Mouse (Mus musculus) liver, adult 2 months (tissue): ENCODE results near the gene Atn1. TPM values are rescaled to one million over a fixed set of nuclear protein-coding genes. Genes with fewer than 3 reads are reported as not detected.
"Not testable (repeated sequence)": the region's sequence is repeated elsewhere in the genome, so short reads cannot be mapped to it uniquely, and the experiment has no call there.

ENCODE experiments used
- DNase-seq: peaks from one replicate; pipeline ENCODE4 v3.0.0-alpha.2; 2011; ENCODE audit warnings: low read depth, low spot score; ENCODE audit errors: extremely low read depth
- H3K27ac ChIP-seq: fragments of 200-500 bp; replicated peaks from 2 replicates; pipeline ENCODE4 v1.5.1; 2012; ENCODE audit warnings: low read depth, mild to moderate bottlenecking, control low read depth, inconsistent platforms, low read length; ENCODE audit not compliant: insufficient read depth
- H3K27me3 ChIP-seq: fragments of 200-500 bp; 2 replicates; pipeline ENCODE4 v1.6.1; 2012; ENCODE audit warnings: mild to moderate bottlenecking, moderate library complexity, low read length, inconsistent platforms; ENCODE audit not compliant: control insufficient read depth, insufficient read depth
- H3K36me3 ChIP-seq: fragments of 200-500 bp; 2 replicates; pipeline ENCODE4 v1.6.1; 2012; ENCODE audit warnings: low read length, inconsistent platforms; ENCODE audit not compliant: control insufficient read depth, insufficient read depth
- H3K4me1 ChIP-seq: fragments of 200-500 bp; 2 replicates; pipeline ENCODE4 v1.6.1; 2011; ENCODE audit warnings: low read length; ENCODE audit not compliant: control insufficient read depth, insufficient read depth
- H3K4me3 ChIP-seq: fragments of 200-500 bp; 2 replicates; pipeline ENCODE4 v1.5.1; 2011; ENCODE audit warnings: low read depth, mild to moderate bottlenecking, control low read depth, low read length, moderate library complexity; ENCODE audit not compliant: insufficient read depth
- H3K79me2 ChIP-seq: fragments of 200-500 bp; 2 replicates; pipeline ENCODE4 v1.6.1; 2012; ENCODE audit warnings: inconsistent platforms, mild to moderate bottlenecking, low read length, moderate library complexity; ENCODE audit not compliant: control insufficient read depth, insufficient read depth
- H3K9ac ChIP-seq: fragments of 200-500 bp; 2 replicates; pipeline ENCODE4 v1.6.1; 2012; ENCODE audit warnings: low read depth, mild to moderate bottlenecking, control low read depth, inconsistent platforms, low read length
- CTCF ChIP-seq: fragments of 200-500 bp; IDR thresholded peaks from 2 replicates; pipeline ENCODE4 v1.5.1; 2011; ENCODE audit warnings: low read depth, low read length, control low read depth
- POLR2A ChIP-seq: fragments of 200-500 bp; IDR thresholded peaks from 2 replicates; pipeline ENCODE4 v1.6.1; 2011; ENCODE audit warnings: low read length, control low read depth; ENCODE audit not compliant: insufficient read depth; ENCODE audit errors: extremely low read depth
- WGBS: fragments of 180-500 bp; shearing (Covaris S2); methylation state at CpG from one replicate; pipeline ENCODE4 v1.1.7; 2018; 5-methylcytosine and 5-hydroxymethylcytosine counted together
- polyA plus RNA-seq: library from polyadenylated mRNA; depleted of rRNA; stranded (reverse); fragments of >200 nt; gene quantifications from 2 replicates; pipeline ENCODE4 v1.2.3, GENCODE M21; 2012; rRNA removed
- total RNA-seq: library from RNA; depleted of rRNA; stranded (reverse); fragments of >200 nt; gene quantifications from 2 replicates; pipeline ENCODE4 v1.2.3, GENCODE M21; 2014; rRNA removed

The Atn1 gene
- total RNA-seq, result 1.4 and 1.5 TPM in 2 replicates
- 9.6 and 10.9 TPM in 2 replicates for polyA plus RNA-seq

DNA sequence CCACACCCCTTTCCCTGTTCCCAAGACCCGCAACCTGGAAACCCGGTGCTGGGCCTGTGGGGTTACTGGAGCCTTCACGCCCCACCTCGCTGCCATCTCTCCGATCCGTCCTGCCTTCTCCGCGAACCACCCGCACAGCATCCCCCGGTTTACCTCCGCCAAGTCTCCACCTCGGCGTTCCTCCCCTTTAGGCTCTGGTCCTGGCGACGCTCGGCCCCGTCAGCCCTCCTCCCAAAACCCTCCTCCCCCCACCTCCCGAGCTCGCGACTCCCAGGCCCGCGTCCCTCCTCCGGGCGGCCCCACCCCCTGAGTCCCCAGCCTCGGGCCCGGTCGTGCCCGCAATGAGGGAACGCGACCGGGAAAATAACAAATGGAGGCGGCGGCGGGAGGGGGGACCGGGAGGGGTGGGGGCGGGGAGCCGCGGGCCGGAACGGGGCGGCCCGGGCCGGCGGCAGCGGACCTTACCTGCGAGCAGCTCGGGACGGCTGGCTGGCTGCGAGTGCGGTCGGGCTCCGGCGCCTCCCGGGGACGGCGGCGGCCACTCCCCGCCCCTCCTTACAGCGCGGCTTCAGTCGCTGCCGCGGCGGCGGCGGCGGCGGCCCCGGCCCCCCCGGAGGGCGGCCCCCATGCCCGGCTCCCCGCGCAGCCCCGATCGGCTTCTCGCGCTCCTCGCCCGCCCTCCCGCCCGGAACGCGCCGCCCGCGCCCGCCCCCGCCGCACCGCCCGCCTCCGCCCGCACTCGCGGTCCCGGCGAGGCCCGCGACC, at the start of gene Atn1, which contains the start of gene Gm45234:
Atn1 (minus strand) TSS at position 694 of the 765 bp plus-strand sequence.
Gm45234 (minus strand) TSS at position 191 of the 765 bp plus-strand sequence.
- peak within 1 kb of the TSS; percentile 76 for H3K27ac ChIP-seq

DNA sequence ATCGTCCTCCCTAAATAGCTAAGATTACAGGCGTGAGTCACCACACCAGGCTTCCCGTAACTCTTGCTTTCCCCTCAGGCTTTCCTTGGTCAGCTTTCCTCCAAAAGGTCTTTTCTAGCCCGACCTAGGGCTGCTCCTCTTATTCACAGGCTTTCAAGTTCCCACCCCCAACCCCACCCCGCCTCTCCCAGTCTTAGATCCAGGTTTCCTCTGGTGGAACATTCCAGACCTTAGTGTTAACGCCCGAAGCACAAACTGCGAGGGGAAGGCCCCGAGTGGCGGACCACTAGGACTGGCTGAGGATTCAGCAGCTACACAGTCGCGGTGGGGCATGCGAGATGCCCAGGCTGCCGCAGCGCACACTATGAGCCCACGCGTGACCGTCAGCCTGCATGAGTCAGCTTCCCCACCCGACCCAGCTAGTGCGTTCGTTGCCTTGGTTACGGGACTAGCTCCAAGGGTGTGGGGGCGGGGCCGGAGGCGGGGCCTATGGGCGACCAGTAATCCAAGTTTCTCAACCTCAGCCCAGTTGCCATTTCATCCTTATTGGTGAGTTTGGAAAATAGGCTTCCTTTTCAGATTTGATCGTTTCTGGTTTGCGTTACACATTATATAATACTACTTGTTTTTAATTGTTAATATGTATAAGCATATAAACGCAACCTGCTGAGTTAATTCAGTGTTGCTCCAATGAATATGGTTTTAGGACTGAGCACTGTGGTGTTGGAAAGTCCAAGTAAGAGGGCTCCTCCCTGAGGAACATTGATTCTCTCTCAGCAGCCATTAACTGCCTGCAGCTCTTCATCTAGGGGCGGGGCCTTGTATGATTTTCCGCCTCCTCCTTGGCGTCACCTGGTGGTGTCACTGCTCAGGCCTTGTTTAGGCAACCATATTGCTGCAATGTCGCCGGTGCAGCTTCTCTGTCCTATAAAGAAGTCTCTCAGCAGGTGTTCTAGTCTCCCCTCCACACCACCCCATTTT, 49.3 kb upstream of the Atn1 start:
- Histone ChIP-seq H3K4me3 (peak overlapping the region; percentile 60), H3K27me3 (no peaks in the 10 kb centered on the region), H3K27ac (peak overlapping the region; percentile 88), H3K36me3 (no peaks in the 10 kb centered on the region), H3K9ac (peak overlapping the region; percentile 59), H3K79me2 (no peaks in the 10 kb centered on the region), H3K4me1 (peaks cover 17% of the 10 kb centered on the region)
- DNase-seq, result peak; percentile 93
- 4% methylated on average over 34 of the region's 34 CpGs for WGBS
- 0 out of 2 replicates have a peak, but pooled peaks have one; percentile 49 for TF ChIP-seq POLR2A
- TF ChIP-seq CTCF, result peak; percentile 38; the same call in 1 of the 2 replicates

More for the DNA sequence above, at the start of gene Atn1, which contains the start of gene Gm45234:
- Histone ChIP-seq H3K79me2 (peaks cover 36% of the 10 kb centered on the region), H3K9ac (peak within 1 kb of the TSS; percentile 100), H3K36me3 (peaks cover 2% of the 10 kb centered on the region; the same call in 1 of the 2 replicates), H3K27me3 (no peaks in the 10 kb centered on the region), H3K4me1 (peaks cover 38% of the 10 kb centered on the region), H3K4me3 (peak within 1 kb of the TSS; percentile 71)
- peak; percentile 61 for DNase-seq
- WGBS, result 3% methylated on average over 71 of the region's 100 CpGs
- TF ChIP-seq CTCF (no peak), POLR2A (no peak)

DNA sequence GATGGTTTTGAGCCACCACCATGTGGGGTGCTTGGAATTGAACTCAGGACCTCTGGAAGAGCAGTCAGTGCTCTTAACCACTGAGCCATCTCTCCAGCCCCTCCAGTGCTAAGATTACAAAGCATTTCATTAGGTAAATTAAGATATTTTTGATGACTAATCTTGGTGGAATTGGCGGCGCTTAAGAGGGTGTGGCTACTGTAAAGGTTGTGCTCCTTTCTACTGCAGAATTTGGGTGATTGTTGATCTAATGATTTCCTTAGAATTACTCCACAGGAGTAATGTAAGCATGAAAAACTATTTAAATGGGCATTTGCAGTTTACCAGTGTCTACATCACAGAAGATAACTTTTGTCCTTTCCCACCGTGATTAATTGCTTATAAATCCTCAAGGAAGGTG, 48.0 kb upstream of the Atn1 start:
- Histone ChIP-seq H3K36me3 (no peaks in the 10 kb centered on the region), H3K79me2 (no peaks in the 10 kb centered on the region), H3K4me1 (peaks cover 11% of the 10 kb centered on the region), H3K27ac (no peak overlapping the region), H3K4me3 (no peak overlapping the region), H3K27me3 (no peaks in the 10 kb centered on the region), H3K9ac (no peak overlapping the region)
- DNase-seq, result no peak
- TF ChIP-seq CTCF (no peak), POLR2A (no peak)
- WGBS, result 88% methylated on average over 3 of the region's 3 CpGs

DNA sequence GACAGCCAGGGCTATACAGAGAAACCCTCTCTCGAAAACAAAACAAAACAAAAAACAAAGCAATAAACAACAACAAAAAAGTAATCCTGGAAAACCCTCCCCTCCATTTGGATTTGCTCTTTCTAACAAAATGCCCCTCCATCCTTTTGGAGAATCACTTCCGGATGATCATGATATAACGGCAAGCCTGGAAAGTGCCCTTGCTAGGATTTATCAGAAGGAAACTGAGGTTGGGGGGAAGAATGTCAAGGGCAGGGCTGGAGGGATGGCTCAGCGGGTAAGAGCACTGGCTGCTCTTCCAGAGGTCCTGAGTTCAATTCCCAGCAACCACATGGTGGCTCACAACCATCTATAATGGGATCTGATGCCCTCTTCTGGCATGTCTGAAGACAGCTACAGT, 47.4 kb upstream of the Atn1 start:
- WGBS, result 98% methylated on average over 4 of the region's 4 CpGs
- not testable (repeated sequence) for H3K27ac ChIP-seq, DNase-seq, H3K36me3 ChIP-seq, H3K9ac ChIP-seq, H3K79me2 ChIP-seq, H3K27me3 ChIP-seq, H3K4me3 ChIP-seq
- H3K4me1 ChIP-seq, result peaks cover 11% of the 10 kb centered on the region

DNA sequence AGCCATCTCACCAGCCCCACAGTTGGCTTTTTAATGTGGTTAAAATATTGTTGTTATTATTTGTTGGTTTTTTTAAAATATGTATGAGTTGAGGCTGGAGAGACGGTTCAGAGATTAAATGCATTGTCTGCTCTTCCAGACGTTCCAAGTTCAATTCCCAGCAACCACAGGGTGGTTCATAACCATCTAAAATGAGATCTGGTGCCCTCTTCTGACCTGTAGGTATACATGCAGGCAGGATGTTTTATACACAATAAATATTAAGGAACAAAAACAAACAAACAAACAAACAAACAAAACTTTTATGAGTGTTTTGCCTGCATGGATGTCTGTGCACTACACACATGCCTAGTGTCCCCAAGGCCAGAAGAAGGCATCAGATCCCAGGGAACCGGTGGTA, 46.7 kb upstream of the Atn1 start:
- no peaks in the 10 kb centered on the region for H3K27me3 ChIP-seq
- DNase-seq, result no peak
- no peak overlapping the region for H3K4me3 ChIP-seq
- TF ChIP-seq POLR2A, result no peak
- no peak for TF ChIP-seq CTCF
- H3K79me2 ChIP-seq, result no peaks in the 10 kb centered on the region
- 88% methylated on average over 3 of the region's 3 CpGs for WGBS
- no peak overlapping the region for H3K9ac ChIP-seq
- peaks cover 8% of the 10 kb centered on the region for H3K4me1 ChIP-seq
- no peaks in the 10 kb centered on the region for H3K36me3 ChIP-seq
- H3K27ac ChIP-seq, result no peak overlapping the region

DNA sequence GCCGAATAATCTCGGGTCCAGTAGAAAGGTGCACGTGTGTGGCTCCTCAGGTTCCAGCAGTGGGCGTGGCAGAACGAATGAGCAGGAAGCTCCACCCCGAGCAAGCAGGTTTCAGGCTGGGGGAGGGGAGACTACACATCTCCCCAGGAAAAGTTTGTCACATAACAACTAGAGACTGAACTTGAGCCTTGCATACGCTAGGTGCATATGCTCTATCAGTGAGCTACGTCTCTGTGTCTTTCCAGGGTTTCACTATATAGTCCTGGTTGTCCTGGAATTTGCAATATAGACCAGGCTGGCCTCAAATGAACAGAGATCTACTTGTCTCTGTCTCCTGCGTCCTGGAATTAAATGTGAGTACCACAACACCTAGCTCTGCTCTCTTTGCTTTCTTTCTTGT, 46.1 kb upstream of the Atn1 start:
- not testable (repeated sequence) for H3K36me3 ChIP-seq, H3K4me1 ChIP-seq, H3K27me3 ChIP-seq, H3K4me3 ChIP-seq, H3K79me2 ChIP-seq
- WGBS, result 8% methylated on average over 7 of the region's 9 CpGs
- Histone ChIP-seq H3K27ac (peak overlapping the region; percentile 4; the same call in 1 of the 2 replicates), H3K9ac (peak overlapping the region; percentile 9; the same call in 1 of the 2 replicates)
- DNase-seq, result peak; percentile 66
